Mouse (Mus musculus) stomach, postnatal 0 days (tissue): ENCODE measurements around the gene Prkg1.

Source experiments
- CTCF ChIP-seq: IDR thresholded peaks from 2 replicates; pipeline ENCODE4 v1.5.1; 2016; ENCODE audit warnings: antibody characterized with exemption, low read depth, mild to moderate bottlenecking, moderate library complexity
- EP300 ChIP-seq: optimal IDR thresholded peaks from 2 replicates; pipeline ENCODE3; 2016; ENCODE audit warnings: antibody characterized with exemption

- no peak for TF ChIP-seq EP300
- TF ChIP-seq CTCF: no peak
These were observed 617.4 kb downstream of the Prkg1 start for GRCm38 (mm10) chr19:31147457-31147856.
